Mouse (Mus musculus): ENCODE results near the gene Mfap5. TPM values are rescaled to one million over a fixed set of nuclear protein-coding genes. Genes with fewer than 3 reads are reported as not detected.

Gene Mfap5
- total and polyA plus RNA-seq, 2 experiments, result 0.18 TPM; not detected in 1

- no peaks in the 10 kb centered on the region for H3K79me2 ChIP-seq (ENCODE audit: control insufficient read depth, insufficient read depth, low read length)
- H3K27ac ChIP-seq (replicated peaks; ENCODE audit: insufficient read depth, low read depth, low read length), result no peak overlapping the region
- WGBS, result 74% methylated on average over 9 of the region's 9 CpGs
- TF ChIP-seq POLR2A (IDR thresholded peaks at IDR 0.05; ENCODE audit: extremely low read depth, insufficient read depth, low read length) (no peak), CTCF (IDR thresholded peaks at IDR 0.05; ENCODE audit: low read depth, low read length) (no peak)
- no peaks in the 10 kb centered on the region for H3K4me1 ChIP-seq (ENCODE audit: control insufficient read depth, insufficient read depth, low read length)
- no peak for DNase-seq (ENCODE audit: extremely low read depth, low read depth, low spot score)
- H3K9ac ChIP-seq (ENCODE audit: low read depth, low read length), result no peak overlapping the region
- no peak overlapping the region for H3K4me3 ChIP-seq (ENCODE audit: insufficient read depth, low read depth, low read length)
- H3K27me3 ChIP-seq (ENCODE audit: control insufficient read depth, insufficient read depth, low read length), result no peaks in the 10 kb centered on the region
- no peaks in the 10 kb centered on the region for H3K36me3 ChIP-seq (ENCODE audit: control insufficient read depth, insufficient read depth, low read length)
Measured at GRCm38 (mm10) chr6:122545289-122545882, 39.7 kb downstream of the Mfap5 start.

GRCm38 (mm10) chr6:122545948-122546347 lies 40.3 kb downstream of the Mfap5 start:
- no peak for DNase-seq (ENCODE audit: extremely low read depth, low read depth, low spot score)
- Histone ChIP-seq H3K27ac (replicated peaks; ENCODE audit: insufficient read depth, low read depth, low read length) (no peak overlapping the region), H3K4me1 (ENCODE audit: control insufficient read depth, insufficient read depth, low read length) (no peaks in the 10 kb centered on the region), H3K79me2 (ENCODE audit: control insufficient read depth, insufficient read depth, low read length) (no peaks in the 10 kb centered on the region), H3K27me3 (ENCODE audit: control insufficient read depth, insufficient read depth, low read length) (no peaks in the 10 kb centered on the region), H3K4me3 (ENCODE audit: insufficient read depth, low read depth, low read length) (no peak overlapping the region), H3K36me3 (ENCODE audit: control insufficient read depth, insufficient read depth, low read length) (no peaks in the 10 kb centered on the region), H3K9ac (ENCODE audit: low read depth, low read length) (no peak overlapping the region)
- no peak for TF ChIP-seq POLR2A (IDR thresholded peaks at IDR 0.05; ENCODE audit: extremely low read depth, insufficient read depth, low read length)
- no peak for TF ChIP-seq CTCF (IDR thresholded peaks at IDR 0.05; ENCODE audit: low read depth, low read length)
- 84% methylated on average over 10 of the region's 10 CpGs for WGBS

- no peaks in the 10 kb centered on the region for H3K27me3 ChIP-seq (ENCODE audit: control insufficient read depth, insufficient read depth, low read length)
- H3K36me3 ChIP-seq (ENCODE audit: control insufficient read depth, insufficient read depth, low read length), result no peaks in the 10 kb centered on the region
- no peak for TF ChIP-seq CTCF (IDR thresholded peaks at IDR 0.05; ENCODE audit: low read depth, low read length)
- no peak for TF ChIP-seq POLR2A (IDR thresholded peaks at IDR 0.05; ENCODE audit: extremely low read depth, insufficient read depth, low read length)
- no peaks in the 10 kb centered on the region for H3K4me1 ChIP-seq (ENCODE audit: control insufficient read depth, insufficient read depth, low read length)
- H3K79me2 ChIP-seq (ENCODE audit: control insufficient read depth, insufficient read depth, low read length), result no peaks in the 10 kb centered on the region
- H3K4me3 ChIP-seq (ENCODE audit: insufficient read depth, low read depth, low read length), result no peak within 1 kb of the TSS
- H3K9ac ChIP-seq (ENCODE audit: low read depth, low read length), result no peak within 1 kb of the TSS
- 54% methylated on average over 9 of the region's 9 CpGs for WGBS
- no peak within 1 kb of the TSS for H3K27ac ChIP-seq (replicated peaks; ENCODE audit: insufficient read depth, low read depth, low read length)
- no peak for DNase-seq (ENCODE audit: extremely low read depth, low read depth, low spot score)
Measured at GRCm38 (mm10) chr6:122553606-122554005, 48.0 kb downstream of the Mfap5 start, which contains the start of gene Aicda. Gene Aicda (plus strand): TSS chr6:122553801.

GRCm38 (mm10) chr6:122554102-122554501 lies 48.5 kb downstream of the Mfap5 start:
- Histone ChIP-seq H3K36me3 (ENCODE audit: control insufficient read depth, insufficient read depth, low read length) (no peaks in the 10 kb centered on the region), H3K27me3 (ENCODE audit: control insufficient read depth, insufficient read depth, low read length) (no peaks in the 10 kb centered on the region), H3K4me1 (ENCODE audit: control insufficient read depth, insufficient read depth, low read length) (no peaks in the 10 kb centered on the region), H3K79me2 (ENCODE audit: control insufficient read depth, insufficient read depth, low read length) (no peaks in the 10 kb centered on the region), H3K9ac (ENCODE audit: low read depth, low read length) (no peak overlapping the region), H3K27ac (replicated peaks; ENCODE audit: insufficient read depth, low read depth, low read length) (no peak overlapping the region), H3K4me3 (ENCODE audit: insufficient read depth, low read depth, low read length) (no peak overlapping the region)
- TF ChIP-seq POLR2A (IDR thresholded peaks at IDR 0.05; ENCODE audit: extremely low read depth, insufficient read depth, low read length) (no peak), CTCF (IDR thresholded peaks at IDR 0.05; ENCODE audit: low read depth, low read length) (no peak)
- 83% methylated on average over 6 of the region's 6 CpGs for WGBS
- no peak for DNase-seq (ENCODE audit: extremely low read depth, low read depth, low spot score)

- H3K4me1 ChIP-seq (ENCODE audit: control insufficient read depth, insufficient read depth, low read length), result no peaks in the 10 kb centered on the region; the same call in 1 of the 2 replicates
- DNase-seq (ENCODE audit: extremely low read depth, low read depth, low spot score), result no peak
- H3K4me3 ChIP-seq (ENCODE audit: insufficient read depth, low read depth, low read length), result no peak overlapping the region
- no peak overlapping the region for H3K27ac ChIP-seq (replicated peaks; ENCODE audit: insufficient read depth, low read depth, low read length)
- no peaks in the 10 kb centered on the region for H3K36me3 ChIP-seq (ENCODE audit: control insufficient read depth, insufficient read depth, low read length)
- no peaks in the 10 kb centered on the region for H3K27me3 ChIP-seq (ENCODE audit: control insufficient read depth, insufficient read depth, low read length)
- no peak for TF ChIP-seq POLR2A (IDR thresholded peaks at IDR 0.05; ENCODE audit: extremely low read depth, insufficient read depth, low read length)
- no peak for TF ChIP-seq CTCF (IDR thresholded peaks at IDR 0.05; ENCODE audit: low read depth, low read length)
- no peaks in the 10 kb centered on the region for H3K79me2 ChIP-seq (ENCODE audit: control insufficient read depth, insufficient read depth, low read length)
- WGBS, result 30% methylated on average over 7 of the region's 7 CpGs
- H3K9ac ChIP-seq (ENCODE audit: low read depth, low read length), result no peak overlapping the region
Measured at GRCm38 (mm10) chr6:122555266-122555665, 49.6 kb downstream of the Mfap5 start.

- H3K9ac ChIP-seq (ENCODE audit: low read depth, low read length), result no peak overlapping the region
- peak; percentile 72 for TF ChIP-seq CTCF (IDR thresholded peaks at IDR 0.05; ENCODE audit: low read depth, low read length)
- no peak for TF ChIP-seq POLR2A (IDR thresholded peaks at IDR 0.05; ENCODE audit: extremely low read depth, insufficient read depth, low read length)
- no peaks in the 10 kb centered on the region for H3K27me3 ChIP-seq (ENCODE audit: control insufficient read depth, insufficient read depth, low read length)
- no peaks in the 10 kb centered on the region for H3K79me2 ChIP-seq (ENCODE audit: control insufficient read depth, insufficient read depth, low read length)
- WGBS, result 25% methylated on average over 15 of the region's 15 CpGs
- no peak overlapping the region for H3K27ac ChIP-seq (replicated peaks; ENCODE audit: insufficient read depth, low read depth, low read length)
- H3K4me1 ChIP-seq (ENCODE audit: control insufficient read depth, insufficient read depth, low read length), result no peaks in the 10 kb centered on the region; the same call in 1 of the 2 replicates
- no peak overlapping the region for H3K4me3 ChIP-seq (ENCODE audit: insufficient read depth, low read depth, low read length)
- peak; percentile 64 for DNase-seq (ENCODE audit: extremely low read depth, low read depth, low spot score)
- H3K36me3 ChIP-seq (ENCODE audit: control insufficient read depth, insufficient read depth, low read length), result no peaks in the 10 kb centered on the region
Measured at GRCm38 (mm10) chr6:122556959-122557561, 51.4 kb downstream of the Mfap5 start.

All from liver, adult 2 months (tissue).